Mouse (Mus musculus): ENCODE data around the gene Rpl11.

GRCm38 (mm10) chr4:136027416-136028131 lies 25.7 kb downstream of the Rpl11 start:
- no peak for TF ChIP-seq CTCF (IDR thresholded peaks at IDR 0.05; ENCODE audit: low read depth)
- TF ChIP-seq EP300 (IDR thresholded peaks at IDR 0.05; ENCODE audit: low read depth): no peak
